Mouse (Mus musculus): Measurements from ENCODE around the gene Mgat5b.

DNA sequence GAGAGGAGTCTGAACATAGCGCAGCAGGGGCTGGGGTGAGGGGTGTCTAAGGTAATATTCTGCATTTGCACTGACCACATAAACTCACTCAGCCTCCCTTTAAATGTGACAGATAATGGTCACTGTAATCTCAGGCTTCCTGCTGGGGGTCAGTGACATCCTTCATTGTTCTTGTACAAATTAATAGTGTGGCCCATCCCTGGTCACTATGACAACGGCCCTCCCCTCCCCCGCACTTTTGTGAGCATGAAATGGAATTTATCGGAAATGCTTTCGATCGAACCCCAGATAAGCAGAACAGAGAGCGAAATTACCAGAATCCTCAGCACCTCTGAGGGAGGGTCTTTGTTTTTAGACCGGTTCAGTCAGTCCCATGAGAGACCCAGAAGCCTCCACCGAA is 84.8 kb downstream of the Mgat5b start:
- no peak for TF ChIP-seq POLR2AphosphoS2 (IDR thresholded peaks at IDR 0.05; ENCODE audit: low read length)
- no peak for TF ChIP-seq CHD1 (IDR thresholded peaks at IDR 0.05; ENCODE audit: low read depth, low read length)
- no peak for TF ChIP-seq ZMIZ1 (IDR thresholded peaks at IDR 0.05; ENCODE audit: low read depth, low read length)

Data from MEL (cell line).